Mouse (Mus musculus): ENCODE results near the gene Hibch.

Hibch gene

DNA sequence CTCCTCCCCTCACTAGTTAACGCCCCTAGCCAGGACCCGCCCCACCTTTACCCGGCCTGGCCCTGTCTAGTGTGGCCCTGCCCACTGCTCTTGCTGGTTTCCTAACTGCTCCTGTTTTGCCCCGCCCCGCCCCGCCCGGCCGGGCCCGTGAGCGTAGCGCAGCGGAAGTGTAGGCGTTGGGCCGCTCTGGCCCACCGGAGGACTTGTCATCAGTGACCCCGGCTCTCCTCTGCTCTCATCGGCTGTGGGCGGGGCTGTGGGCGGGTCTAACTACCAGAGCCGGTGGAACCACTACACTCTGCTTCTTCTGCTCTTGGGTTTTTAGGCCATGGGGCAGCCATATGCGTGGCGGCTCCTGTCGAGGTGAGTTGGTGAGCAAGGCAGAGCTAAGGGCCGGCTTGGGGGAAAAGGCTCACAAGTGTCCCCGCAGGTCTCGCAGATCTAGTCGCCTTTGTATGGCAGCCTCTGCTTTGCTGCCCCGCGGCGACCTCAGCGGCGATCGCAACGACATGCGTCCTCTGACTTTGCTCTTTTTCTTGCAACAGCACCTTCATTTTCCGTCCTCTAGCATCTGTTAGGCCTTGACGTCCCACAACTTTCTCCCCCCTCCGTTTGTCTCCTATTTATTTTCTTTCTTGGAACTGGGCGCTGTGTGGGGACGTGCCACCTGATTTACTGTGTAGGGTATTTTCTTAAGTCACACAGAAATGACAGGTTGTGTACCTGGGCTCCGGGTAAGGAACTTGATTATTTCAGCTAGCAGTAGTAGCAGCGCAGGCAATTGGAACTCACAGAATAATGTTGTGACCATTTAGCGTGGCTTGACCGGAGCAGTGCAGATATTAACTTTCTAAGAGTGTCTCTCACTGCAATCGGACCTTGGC, at the start of gene Hibch:
Hibch (plus strand) TSS at position 148 of the 884 bp plus-strand sequence.
- peak; percentile 97 for DNase-seq (ENCODE audit: low read depth)

DNA sequence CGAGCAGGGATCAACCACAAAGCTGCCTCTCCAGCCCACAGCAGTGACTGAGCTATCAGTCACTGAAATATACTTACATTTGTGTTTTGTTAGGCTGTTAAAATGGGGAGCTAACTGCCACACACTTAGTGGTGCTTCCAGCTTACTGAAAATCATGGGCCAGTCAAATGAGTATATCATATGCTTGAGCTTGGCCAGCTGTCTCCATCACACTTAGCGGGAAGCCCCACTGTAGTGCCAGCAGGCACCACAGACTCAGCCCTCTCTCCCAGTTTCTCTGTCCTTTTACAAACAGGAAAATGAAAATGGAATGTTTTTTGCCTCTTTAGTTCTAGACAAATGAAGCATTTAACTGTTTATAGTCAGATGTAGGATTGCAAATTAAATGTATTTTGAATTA, 48.8 kb upstream of the Hibch start:
- DNase-seq (ENCODE audit: low read depth): no peak

DNA sequence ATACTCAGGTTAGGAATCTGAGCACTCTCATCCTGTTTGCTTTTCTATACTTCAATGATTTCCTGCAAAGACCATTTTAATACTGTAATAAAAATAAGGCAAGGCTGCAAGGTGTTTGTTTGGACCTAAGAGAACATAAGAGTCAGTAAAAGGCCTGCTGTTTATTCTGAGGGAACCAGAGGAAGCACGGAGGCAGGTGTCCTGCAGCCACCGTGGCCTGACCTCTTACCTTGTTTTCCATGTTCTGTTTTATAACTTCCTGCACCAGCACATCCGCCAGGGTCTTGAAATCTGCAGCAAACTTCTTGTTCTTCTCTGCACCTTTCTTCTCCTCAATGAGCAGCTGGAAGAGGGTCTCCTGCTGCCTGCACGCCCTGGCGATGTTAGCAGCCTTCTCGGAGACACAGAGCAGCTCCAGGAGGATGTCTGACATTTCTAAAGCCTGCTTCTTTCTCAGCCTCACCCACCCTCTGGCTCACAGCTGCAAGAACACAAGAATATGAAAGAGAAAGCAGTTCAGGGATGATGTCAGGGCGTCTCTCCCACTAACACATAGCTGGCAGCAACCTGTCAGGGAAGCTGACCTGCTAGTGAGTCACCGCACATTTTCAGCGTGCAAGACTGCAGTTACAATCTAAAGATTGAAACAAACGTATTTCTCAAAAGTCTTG, 45.5 kb upstream of the Hibch start:
- no peak for DNase-seq (ENCODE audit: low read depth)

DNA sequence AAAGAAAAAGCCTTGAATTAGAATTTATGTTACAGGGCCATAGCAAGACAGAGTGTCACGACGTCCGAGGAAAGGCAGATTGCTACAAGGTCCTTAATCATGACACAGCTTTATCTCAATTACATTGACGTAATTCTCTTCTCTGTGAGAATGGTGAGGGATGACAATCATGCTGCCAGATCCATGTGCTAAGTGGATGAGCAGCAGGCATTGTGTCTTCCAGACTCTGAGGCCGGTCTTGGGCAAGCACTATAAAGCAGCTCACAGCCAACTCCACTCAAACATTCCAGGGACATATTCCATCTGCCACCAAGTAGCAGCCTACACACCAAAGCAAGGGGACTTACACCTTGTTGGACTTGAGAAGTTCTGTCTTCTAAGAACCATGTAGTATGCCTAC, 45.0 kb upstream of the Hibch start:
- DNase-seq (ENCODE audit: low read depth): no peak

DNA sequence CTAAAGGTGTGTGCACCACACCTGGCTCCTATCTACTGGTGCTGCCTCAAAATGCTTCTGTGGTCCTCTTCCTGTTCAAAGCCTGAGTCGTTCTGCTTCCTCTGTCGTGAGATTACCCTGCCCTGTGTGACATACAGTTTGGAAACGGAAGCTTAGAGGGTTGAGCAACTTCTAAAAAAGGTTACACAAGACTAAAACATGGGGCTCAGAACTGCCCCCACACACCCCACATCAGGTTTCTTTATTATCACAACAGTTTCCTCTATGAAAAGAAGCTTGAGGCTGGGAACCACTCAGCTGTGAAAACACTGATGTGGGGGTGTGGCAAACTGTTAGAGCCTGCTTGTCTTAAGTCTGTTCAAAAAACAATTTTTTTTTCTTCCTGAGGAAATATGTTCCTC, 44.4 kb upstream of the Hibch start:
- no peak for DNase-seq (ENCODE audit: low read depth)

DNA sequence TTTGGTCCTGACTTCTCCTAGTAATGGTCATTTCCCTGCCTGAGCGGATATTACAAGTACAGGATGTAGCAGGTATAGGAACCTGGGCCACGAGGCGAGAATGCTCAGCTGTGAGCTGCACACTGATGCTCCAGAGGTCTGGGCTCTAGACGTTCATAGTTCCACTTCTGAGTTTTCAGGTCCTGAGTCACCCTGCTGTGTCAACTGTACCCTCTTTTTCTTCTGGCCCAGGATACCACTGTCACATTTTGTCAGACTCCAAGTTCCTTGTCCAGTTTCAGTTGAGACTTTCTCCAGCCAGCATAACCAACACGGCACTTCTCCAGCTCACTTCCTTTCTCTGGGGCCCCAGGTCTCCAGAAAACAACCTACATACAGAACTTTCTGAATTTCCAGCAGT, 43.1 kb upstream of the Hibch start:
- no peak for DNase-seq (ENCODE audit: low read depth)

DNA sequence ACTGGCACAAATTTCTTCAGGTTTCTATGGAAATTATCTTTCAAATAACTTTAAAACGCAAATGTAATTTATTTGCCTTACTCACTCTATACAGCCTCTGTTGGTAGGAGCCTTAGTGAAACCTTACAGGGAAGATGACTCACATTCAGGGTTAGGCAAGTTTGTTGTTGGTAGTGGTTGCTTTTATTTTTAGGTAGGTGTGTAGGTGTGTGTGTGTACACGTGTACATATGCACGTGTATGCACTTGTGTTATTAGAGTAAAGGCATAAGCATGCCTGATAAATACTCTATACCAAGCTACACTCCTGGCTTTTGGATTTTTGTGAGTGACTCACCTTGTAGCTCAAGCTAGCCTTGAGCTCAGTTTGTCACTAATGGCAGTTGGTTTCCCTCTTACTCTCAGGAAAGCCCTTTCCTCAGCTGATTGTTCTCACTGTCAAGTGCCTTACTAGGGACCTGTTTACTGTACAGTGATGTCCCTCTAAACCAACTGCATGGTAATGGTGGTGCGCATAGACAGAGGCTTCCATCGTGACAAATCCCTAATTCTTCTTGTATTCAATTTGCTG, 42.2 kb upstream of the Hibch start:
- DNase-seq (ENCODE audit: low read depth): no peak

DNA sequence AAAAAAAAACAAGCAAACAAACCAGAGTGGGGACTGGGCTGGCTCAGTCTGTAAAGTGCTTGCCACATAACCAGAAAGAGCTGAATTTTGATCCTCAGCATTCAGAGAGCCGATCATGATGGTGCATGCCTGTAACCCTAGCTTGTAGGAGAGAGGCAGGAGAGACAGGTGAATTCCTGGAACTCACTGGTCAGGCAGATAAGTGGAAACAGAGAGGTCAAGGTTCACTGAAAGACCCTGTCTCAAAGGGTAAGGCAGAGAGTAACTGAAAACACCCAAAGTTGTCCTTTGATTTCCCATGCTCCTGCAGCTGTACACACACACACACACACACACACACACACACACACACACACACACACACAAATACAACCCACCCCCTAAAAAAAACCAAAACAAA, 39.7 kb upstream of the Hibch start:
- DNase-seq (ENCODE audit: low read depth): no peak

DNA sequence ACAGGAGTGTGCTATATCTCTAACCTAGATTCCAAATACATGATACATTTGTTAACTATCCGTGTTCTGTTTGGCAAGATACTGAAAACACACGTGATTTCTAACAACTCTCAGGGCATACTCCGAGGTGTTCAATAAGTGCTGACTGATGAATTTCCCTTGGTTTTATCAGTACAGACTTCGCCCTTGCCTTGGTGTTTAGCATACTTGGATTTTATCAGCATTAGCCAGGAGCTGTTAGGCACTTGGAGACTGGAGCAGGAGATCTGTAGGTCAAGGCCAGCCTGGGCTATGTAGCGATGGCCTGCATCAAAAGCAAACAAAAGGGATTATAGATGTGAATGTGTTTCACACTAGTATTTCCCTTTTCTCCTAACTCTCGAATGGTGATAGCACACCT, 36.3 kb upstream of the Hibch start:
- no peak for DNase-seq (ENCODE audit: low read depth)

DNA sequence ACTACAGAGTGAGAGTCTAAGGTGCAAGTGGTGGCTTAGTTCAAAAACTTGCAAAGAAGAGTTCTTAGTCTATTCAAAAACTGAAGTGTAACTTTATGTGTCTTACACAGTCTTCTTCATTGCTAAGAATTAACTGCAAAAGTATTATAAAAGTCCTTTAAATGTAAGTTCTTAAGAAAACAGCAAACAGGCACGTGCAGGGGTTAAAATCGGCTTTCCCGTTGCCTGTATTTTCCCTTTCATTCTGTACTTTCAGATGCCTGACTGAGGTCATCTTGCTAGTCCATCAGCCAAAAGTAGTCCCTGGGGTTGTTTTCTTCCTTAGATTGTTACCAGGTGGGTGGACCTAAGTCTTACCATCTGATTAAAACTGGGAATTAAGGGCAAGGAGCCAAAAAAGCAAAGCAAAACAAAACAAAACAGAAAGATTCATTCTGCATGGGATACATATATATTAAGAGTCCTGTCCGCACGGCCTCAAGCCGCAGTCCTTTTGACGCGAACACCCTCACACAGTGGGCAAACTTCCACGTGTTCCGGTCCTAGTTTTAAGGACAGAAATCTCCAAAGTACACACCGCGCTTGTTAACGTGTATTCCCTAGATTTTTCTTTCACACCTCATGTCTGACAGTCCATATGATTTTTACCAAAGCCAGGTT, 28.4 kb upstream of the Hibch start:
- no peak for DNase-seq (ENCODE audit: low read depth)

DNA sequence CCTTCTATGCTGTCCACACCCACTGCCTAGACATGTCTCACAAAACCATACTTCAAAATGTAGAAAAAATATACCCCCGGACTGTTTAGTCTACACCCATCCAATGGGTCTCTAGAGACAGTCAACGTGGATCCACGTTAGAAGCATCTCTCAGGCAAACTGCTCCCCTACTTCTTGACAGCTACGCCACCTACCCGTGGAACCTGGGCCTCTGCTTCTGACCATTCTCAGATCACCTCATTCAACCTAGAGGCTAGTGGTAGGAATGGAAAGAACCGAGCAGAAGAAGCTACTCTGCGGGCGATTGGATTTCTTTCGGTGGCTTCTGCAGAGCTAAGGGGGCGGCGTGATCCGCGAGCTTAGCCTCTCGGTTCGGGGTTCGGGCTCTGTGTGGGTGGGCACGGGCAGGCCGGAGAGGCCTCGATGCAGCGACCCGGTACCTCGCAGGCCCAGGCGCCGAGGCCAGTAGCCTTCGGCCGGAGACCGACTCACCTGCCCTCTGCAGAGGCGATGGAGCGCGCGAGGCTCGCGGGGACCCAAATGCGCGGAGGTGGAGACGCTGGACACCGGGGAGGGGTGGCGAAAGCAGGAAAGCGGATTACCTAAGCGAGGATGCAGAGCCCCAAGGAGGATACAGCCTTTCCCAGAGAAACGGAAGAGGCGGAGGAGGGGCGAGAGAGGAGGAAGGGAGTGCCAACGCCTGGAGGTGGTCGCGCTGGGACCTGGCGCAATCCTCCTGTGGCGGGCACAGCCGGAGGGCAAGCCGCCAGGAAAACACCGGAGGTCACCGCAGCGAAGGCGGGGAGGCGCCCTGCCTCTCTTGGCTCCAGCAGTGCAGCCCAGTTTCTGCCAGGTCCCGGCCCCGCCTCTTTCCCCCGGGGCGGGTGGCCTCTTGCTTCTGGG, 27.6 kb upstream of the Hibch start, which contains the start of gene Inpp1:
Inpp1 (minus strand) TSS at position 779 of the 903 bp plus-strand sequence.
- peak; percentile 42 for DNase-seq (ENCODE audit: low read depth)

DNA sequence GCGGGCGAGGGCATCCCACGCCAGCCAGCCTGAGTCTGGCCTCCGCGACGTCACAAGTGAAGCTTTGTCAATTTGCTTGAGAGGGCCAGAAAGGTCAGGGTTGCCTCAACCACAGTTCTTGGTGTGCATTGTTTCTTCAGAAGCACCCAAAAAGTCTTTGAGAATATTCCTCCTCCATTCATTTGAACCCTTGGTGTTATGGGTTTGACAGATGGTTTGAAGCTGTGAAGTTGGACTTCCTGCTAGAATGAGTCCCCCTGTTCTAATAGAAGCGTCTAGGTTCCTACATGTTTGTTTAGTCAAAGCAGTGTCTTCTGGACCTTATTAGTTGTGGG, 26.9 kb upstream of the Hibch start:
- no peak for DNase-seq (ENCODE audit: low read depth)

DNA sequence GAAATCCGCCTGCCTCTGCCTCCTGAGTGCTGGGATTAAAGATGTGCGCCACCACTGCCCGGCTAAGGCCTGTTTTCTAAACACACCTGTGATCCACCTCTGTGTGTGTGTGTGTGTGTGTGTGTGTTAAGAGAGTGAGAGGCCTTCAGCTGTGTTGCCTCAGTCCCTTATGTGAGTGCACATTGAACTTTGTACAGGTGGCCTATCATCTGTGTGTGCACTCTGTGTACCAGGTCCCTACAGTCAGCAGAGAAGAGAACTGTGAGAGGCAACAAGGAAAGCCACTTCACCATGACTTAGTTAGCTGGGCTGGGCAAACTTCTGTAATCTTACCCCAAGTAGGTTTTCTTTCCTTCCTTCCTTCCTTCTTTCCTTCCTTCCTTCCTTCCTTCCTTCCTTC, 5.6 kb upstream of the Hibch start:
- no peak for DNase-seq (ENCODE audit: low read depth)

DNA sequence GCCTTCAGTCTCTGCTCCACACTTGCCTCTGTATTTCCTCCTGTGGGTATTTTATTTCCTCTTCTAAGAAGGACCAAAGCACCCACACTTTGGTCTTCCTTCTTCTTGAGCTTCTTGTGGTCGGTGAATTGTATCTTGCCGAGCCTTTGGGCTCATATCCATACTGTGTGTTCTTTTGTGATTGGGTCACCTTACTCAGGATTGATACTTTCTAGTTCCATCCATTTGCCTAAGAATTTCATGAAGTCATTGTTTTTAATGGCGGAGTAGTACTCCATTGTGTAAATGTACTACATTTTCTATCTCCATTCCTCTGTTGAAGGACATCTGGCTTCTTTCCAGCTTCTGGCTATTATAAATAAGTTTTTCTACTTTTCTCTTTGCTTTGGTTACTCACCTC, 375 bp upstream of the Hibch start:
- DNase-seq (ENCODE audit: low read depth): no peak

DNA sequence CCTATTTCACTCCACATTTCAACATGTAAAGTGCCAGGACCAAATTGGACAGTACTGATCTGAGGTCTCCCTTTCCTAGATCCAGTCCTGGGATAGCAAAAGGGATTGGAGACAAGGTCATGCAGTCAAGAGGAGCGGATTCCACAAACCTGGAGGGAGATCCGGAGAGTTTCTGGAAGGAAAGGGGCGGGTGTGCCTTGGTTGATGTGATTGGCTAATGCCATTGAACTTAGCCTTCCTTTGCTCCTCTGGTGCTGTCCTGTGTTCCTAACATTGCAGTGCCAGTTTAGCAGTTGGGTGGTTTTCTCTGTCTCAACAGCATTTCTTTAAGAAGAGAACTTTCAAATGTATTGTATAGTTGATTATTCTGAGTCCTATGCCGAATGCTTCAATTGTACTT, 1.8 kb downstream of the Hibch start:
- no peak for DNase-seq (ENCODE audit: low read depth)

DNA sequence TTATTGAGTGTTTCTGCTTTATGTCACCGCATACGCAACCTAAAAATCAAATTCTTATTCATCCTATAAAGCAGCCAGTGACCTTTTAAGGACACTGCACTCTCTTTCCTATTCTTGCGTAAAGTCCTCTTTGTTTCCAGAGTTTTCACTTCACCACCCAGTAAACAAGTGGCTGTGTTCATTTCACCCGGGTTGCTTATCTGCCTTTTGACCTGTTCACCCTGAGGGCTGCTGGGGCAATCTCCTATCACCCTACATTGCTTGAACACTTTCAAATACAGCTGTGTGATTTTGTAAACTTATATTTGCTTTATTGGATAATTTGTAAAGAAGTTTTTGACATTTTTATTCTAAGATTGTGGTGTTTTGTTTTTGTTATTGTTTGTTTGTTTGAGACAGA, 4.7 kb downstream of the Hibch start:
- DNase-seq (ENCODE audit: low read depth): no peak

DNA sequence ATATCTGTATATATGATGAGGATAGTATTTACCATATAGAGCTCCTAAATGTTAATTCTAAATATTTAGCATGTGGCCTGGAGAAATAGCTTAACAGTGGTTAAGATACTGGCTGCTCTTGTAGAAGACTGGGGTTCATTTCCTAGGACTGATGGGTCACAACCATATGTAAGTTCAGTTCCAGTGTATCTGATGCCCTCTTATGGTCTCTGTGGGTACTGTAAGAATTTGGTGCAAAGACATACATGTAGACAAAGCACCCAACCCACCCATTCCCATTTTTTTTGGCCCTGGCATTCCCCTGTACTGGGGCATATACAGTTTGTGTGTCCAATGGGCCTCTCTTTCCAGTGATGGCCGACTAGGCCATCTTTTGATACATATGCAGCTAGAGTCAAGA, 9.3 kb downstream of the Hibch start:
- DNase-seq (ENCODE audit: low read depth): peak; percentile 34

DNA sequence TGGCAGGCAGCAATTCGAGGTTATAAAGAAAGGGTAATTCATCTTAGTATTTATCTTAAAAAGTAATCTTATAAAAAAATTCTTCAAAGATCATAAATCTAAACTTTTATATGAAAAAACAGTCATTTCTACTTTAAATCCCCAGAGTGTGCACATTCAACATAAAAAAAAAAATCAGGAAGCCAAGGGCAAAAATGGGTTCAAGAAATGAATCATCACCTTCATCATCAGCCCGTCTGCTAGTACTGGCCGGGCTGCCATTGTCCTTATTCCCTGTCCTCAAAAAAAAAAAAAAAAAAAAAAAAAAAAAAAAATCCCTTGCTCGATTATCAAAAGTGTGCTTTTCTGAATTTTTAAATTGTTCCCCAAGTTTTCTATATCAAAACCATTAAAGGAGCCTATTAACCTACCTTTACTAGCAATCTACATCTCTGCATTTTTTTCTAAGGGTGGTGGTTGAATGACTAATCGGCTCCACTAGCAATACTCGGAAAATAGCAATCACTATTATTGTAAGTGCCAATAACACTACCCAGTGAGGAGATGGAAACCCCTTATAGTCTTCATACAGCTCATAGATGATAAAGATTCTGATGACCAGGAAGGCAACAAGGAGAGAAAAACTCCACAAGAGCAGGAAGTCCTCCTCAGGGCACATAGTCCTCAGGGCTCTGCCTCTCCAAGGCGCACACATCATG, 11.3 kb downstream of the Hibch start:
- DNase-seq (ENCODE audit: low read depth): no peak

DNA sequence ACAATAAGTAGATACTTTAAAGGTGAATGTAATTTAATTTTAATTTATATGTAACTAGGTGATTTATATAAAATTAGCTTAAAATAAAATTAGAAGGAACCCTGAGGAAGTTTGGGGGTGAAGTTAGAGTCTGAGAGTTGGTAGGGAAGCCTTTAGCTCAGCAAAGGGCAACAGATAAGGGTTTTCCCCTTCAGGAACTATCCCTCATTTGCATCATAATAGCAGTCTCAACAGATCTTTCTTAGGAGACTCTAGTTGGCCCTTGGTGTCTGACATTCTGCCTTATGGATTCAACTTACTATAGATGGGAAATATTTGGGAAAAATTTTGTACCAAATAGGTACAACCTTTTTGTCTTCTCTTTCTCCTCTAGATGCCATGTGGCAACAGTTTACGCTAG, 19.5 kb downstream of the Hibch start:
- DNase-seq (ENCODE audit: low read depth): no peak

DNA sequence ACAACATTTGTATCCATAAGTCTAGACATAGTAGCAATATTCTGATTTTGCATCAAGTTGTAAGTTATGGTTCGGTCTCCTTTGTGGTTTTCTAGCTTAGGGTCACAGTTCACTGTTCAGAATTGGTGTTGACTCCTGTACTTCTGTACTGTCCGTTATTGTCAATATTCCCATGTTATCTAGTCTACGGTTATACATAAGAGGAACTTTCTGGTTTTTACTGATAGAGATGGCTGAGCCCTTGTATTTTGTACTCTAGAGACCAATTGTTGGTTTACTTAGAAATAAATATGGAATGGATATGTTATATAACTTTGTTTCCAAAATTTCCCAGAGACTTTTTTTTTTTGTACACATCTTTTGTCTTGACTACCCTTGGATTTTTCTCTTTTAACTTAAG, 21.3 kb downstream of the Hibch start:
- no peak for DNase-seq (ENCODE audit: low read depth)

DNA sequence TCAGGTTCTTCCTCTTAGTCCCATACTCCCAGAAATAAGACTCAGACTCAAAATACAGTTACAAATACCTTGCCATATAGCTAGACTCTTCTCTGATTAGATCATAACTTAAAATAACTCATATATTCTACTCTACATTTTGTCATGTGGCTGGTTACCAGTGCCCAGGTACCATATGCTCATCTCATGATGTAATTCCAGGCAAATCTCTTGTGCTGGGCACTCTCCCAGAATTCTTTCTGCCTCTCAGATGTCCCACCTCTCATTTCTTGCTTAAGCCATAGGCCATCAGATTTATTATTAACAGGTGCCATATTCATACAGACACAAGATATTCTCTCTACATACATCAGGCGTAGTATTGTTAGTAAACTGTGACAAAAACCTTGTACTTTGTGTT, 23.1 kb downstream of the Hibch start:
- DNase-seq (ENCODE audit: low read depth): no peak
